Mouse (Mus musculus) heart, embryonic 11.5 days (tissue): ENCODE data around the gene Snrnp48. TPM values are rescaled to one million over a fixed set of nuclear protein-coding genes. Genes with fewer than 3 reads are reported as not detected.

ENCODE experiments used
- ATAC-seq: fragments of 200-750 bp; cut with Nextera tagmentation; replicated peaks from 2 replicates; pipeline ENCODE4 v1.8.0; 2017; ENCODE audit warnings: moderate library complexity; ENCODE audit not compliant: insufficient number of reproducible peaks, low FRiP score, low TSS enrichment
- H3K27ac ChIP-seq: fragments of 300-500 bp; sonication (generic); 2 replicates; pipeline ENCODE4 v1.5.1; 2014; ENCODE audit warnings: mild to moderate bottlenecking, low read depth, low read length
- H3K27me3 ChIP-seq: fragments of 300-500 bp; sonication (generic); 2 replicates; pipeline ENCODE4 v1.6.1; 2014; ENCODE audit warnings: mild to moderate bottlenecking, low read length, mixed read lengths; ENCODE audit not compliant: control insufficient read depth, insufficient read depth
- H3K36me3 ChIP-seq: fragments of 300-500 bp; sonication (generic); 2 replicates; pipeline ENCODE4 v1.6.1; 2014; ENCODE audit warnings: mild to moderate bottlenecking, low read length, moderate library complexity, mixed read lengths; ENCODE audit not compliant: control insufficient read depth, insufficient read depth
- H3K4me1 ChIP-seq: fragments of 300-500 bp; sonication (generic); 2 replicates; pipeline ENCODE4 v1.6.1; 2014; ENCODE audit warnings: low read length; ENCODE audit not compliant: control insufficient read depth, insufficient read depth
- H3K4me2 ChIP-seq: fragments of 300-500 bp; sonication (generic); 2 replicates; pipeline ENCODE4 v1.6.1; 2014; ENCODE audit warnings: mild to moderate bottlenecking, moderate library complexity
- H3K4me3 ChIP-seq: fragments of 300-500 bp; sonication (generic); 2 replicates; pipeline ENCODE4 v1.5.1; 2014; ENCODE audit warnings: low read depth, low read length
- H3K9ac ChIP-seq: fragments of 300-500 bp; sonication (generic); 2 replicates; pipeline ENCODE4 v1.6.1; 2014; ENCODE audit warnings: mild to moderate bottlenecking, low read depth, low read length, moderate library complexity
- H3K9me3 ChIP-seq: fragments of 300-500 bp; sonication (generic); replicated peaks from 2 replicates; pipeline ENCODE4 v1.6.1; 2016; ENCODE audit warnings: low read length; ENCODE audit not compliant: control insufficient read depth
- WGBS: fragments of 180-500 bp; shearing (Covaris S2); extraction: QIAGEN DNeasy Blood & Tissue Kit; methylation state at CpG from one replicate; pipeline ENCODE4 v1.1.7; 2014; ENCODE audit not compliant: insufficient replicate concordance; 5-methylcytosine and 5-hydroxymethylcytosine counted together
- polyA plus RNA-seq: library from polyadenylated mRNA; unstranded; fragments of >200 nt; fragmentation: Nextera tagmentation; extraction: Ambion mirVana; gene quantifications from 2 replicates; pipeline ENCODE4 v1.2.1, GENCODE M21; 2014

Snrnp48 gene
- polyA plus RNA-seq, 1 experiment from 2014 or later = 27.3 TPM

- Histone ChIP-seq H3K4me1 (no peaks in the 10 kb centered on the region), H3K36me3 (peaks cover 69% of the 10 kb centered on the region), H3K27me3 (no peaks in the 10 kb centered on the region), H3K4me2 (no peak overlapping the region), H3K4me3 (no peak overlapping the region), H3K9me3 (peaks cover 3% of the 10 kb centered on the region; the same call in 1 of the 2 replicates), H3K27ac (no peak overlapping the region), H3K9ac (no peak overlapping the region)
- ATAC-seq = no peak
- WGBS = 83% methylated on average over 10 of the region's 10 CpGs
These were observed 11.3 kb upstream of the Snrnp48 start for GRCm38 (mm10) chr13:38193406-38193805.

GRCm38 (mm10) chr13:38201413-38201812, 3.3 kb upstream of the Snrnp48 start:
- H3K4me3 ChIP-seq = no peak overlapping the region
- ATAC-seq = no peak
- H3K9ac ChIP-seq = no peak overlapping the region
- peaks cover 15% of the 10 kb centered on the region for H3K36me3 ChIP-seq
- no peak overlapping the region for H3K4me2 ChIP-seq
- 0 out of 2 replicates have a peak overlapping the region, but pooled peaks have one; percentile 29 for H3K27ac ChIP-seq
- no peaks in the 10 kb centered on the region for H3K9me3 ChIP-seq
- WGBS = 76% methylated on average over 6 of the region's 6 CpGs
- H3K27me3 ChIP-seq = no peaks in the 10 kb centered on the region
- peaks cover 7% of the 10 kb centered on the region; the same call in 1 of the 2 replicates for H3K4me1 ChIP-seq

DNA sequence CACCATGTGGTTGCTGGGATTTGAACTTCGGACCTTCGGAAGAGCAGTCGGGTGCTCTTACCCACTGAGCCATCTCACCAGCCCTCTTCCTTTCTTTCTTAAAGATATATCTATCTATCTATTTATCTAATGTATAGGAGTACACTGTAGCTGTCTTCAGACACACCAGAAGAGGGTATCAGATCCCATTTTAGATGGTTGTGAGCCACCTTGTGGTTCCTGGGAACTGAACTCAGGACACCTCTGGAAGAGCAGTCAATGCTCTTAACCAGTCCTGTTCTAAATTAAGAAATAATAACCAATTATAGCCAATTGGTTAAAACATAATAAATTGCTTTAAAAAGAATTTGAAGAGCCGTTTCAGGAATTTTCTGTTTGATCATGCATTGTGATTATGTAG, 567 bp upstream of the Snrnp48 start:
- Histone ChIP-seq H3K9ac (no peak overlapping the region), H3K4me2 (peak overlapping the region; percentile 54), H3K4me1 (peaks cover 11% of the 10 kb centered on the region; the same call in 1 of the 2 replicates), H3K36me3 (no peaks in the 10 kb centered on the region; the same call in 1 of the 2 replicates), H3K27me3 (no peaks in the 10 kb centered on the region), H3K9me3 (no peaks in the 10 kb centered on the region), H3K4me3 (peak overlapping the region; percentile 73), H3K27ac (no peak overlapping the region)
- ATAC-seq = no peak
- WGBS = 57% methylated on average over 4 of the region's 4 CpGs

DNA sequence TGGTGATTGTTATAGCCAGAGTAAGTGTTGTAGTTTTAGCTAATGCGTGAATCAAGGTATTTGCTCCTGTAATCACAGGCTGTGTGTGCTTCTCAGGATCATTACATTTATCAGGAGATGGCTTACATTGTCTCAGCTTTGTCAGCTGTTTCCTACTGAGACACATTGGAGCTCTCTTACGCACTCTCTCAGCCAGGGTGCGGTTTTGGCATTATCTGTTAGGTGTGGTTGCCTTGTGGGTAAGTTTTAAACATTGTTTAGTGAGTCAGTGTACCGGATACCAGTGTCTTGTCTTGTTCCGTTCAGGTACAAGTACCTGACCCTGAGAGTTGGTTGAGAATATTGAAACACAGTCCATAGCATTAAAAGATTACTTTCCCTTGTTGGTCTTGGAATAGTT, 6.4 kb downstream of the Snrnp48 start:
- ATAC-seq = no peak
- Histone ChIP-seq H3K27ac (no peak overlapping the region), H3K4me3 (no peak overlapping the region), H3K9me3 (no peaks in the 10 kb centered on the region), H3K9ac (no peak overlapping the region), H3K36me3 (peaks cover 15% of the 10 kb centered on the region), H3K4me1 (peaks cover 6% of the 10 kb centered on the region; the same call in 1 of the 2 replicates), H3K4me2 (no peak overlapping the region), H3K27me3 (no peaks in the 10 kb centered on the region)
- 89% methylated on average over 5 of the region's 5 CpGs for WGBS

- Histone ChIP-seq H3K27ac (no peak overlapping the region), H3K36me3 (peaks cover 44% of the 10 kb centered on the region), H3K9me3 (no peaks in the 10 kb centered on the region), H3K4me1 (no peaks in the 10 kb centered on the region), H3K9ac (no peak overlapping the region), H3K4me2 (no peak overlapping the region), H3K4me3 (no peak overlapping the region), H3K27me3 (no peaks in the 10 kb centered on the region)
- 92% methylated on average over 3 of the region's 3 CpGs for WGBS
- ATAC-seq = no peak
These were observed 13.9 kb downstream of the Snrnp48 start for GRCm38 (mm10) chr13:38218686-38219085.

DNA sequence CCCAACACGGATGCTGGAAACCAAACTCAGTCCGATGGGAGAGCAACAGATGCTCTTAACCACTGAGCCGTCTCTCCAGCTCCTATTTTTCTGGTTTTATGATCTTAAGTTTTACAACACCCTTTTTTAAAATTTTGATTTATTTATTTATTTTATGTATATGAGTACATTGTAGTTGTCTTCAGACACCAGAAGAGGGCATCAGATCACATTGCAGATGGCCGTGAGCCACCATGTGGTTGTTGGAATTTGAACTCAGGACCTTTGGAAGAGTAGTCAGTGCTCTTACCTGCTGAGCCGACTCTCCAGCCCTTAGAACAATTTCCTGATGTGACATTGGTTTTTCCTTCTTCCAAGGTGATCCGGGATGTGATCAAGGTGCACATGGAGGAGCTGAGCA, 15.6 kb downstream of the Snrnp48 start:
- H3K9ac ChIP-seq = no peak overlapping the region
- H3K36me3 ChIP-seq = peaks cover 58% of the 10 kb centered on the region
- no peak overlapping the region for H3K27ac ChIP-seq

GRCm38 (mm10) chr13:38230177-38230821, 25.6 kb downstream of the Snrnp48 start:
- H3K27ac ChIP-seq = no peak overlapping the region
- ATAC-seq = no peak
- WGBS = 64% methylated on average over 9 of the region's 9 CpGs

More for the DNA sequence above, 15.6 kb downstream of the Snrnp48 start:
- no peak overlapping the region for H3K4me2 ChIP-seq
- no peaks in the 10 kb centered on the region for H3K9me3 ChIP-seq
- H3K4me1 ChIP-seq = no peaks in the 10 kb centered on the region
- no peak overlapping the region for H3K4me3 ChIP-seq
- ATAC-seq = no peak
- no peaks in the 10 kb centered on the region for H3K27me3 ChIP-seq
- 94% methylated on average over 6 of the region's 6 CpGs for WGBS

DNA sequence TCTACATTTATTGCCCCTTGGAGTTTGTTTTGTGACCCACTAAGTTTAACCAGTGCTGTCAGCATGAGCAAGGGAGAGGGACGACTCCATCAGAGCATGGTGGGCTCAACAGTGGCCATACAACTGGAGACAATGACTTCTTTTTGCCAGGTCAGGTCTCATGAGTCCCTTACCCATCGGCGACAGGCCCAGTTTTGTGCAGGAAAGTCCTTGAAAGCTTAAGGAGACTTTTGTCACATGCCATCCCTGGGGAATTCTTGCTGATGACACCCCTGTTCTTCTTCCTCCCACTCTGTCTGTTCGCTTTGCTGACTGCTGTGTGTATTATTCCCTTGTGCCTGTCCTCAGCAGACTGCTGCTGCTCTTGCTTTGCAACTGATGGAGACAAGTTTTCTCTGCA, 27.7 kb downstream of the Snrnp48 start:
- Histone ChIP-seq H3K27me3 (no peaks in the 10 kb centered on the region), H3K4me1 (no peaks in the 10 kb centered on the region), H3K9me3 (no peaks in the 10 kb centered on the region), H3K27ac (no peak overlapping the region), H3K4me3 (no peak overlapping the region), H3K36me3 (peaks cover 12% of the 10 kb centered on the region; the same call in 1 of the 2 replicates), H3K4me2 (no peak overlapping the region), H3K9ac (no peak overlapping the region)
- WGBS = 76% methylated on average over 4 of the region's 4 CpGs
- no peak for ATAC-seq

More at GRCm38 (mm10) chr13:38230177-38230821, 25.6 kb downstream of the Snrnp48 start:
- no peaks in the 10 kb centered on the region for H3K4me1 ChIP-seq
- no peaks in the 10 kb centered on the region for H3K27me3 ChIP-seq
- no peaks in the 10 kb centered on the region for H3K9me3 ChIP-seq
- H3K4me2 ChIP-seq = no peak overlapping the region
- H3K4me3 ChIP-seq = no peak overlapping the region
- no peak overlapping the region for H3K9ac ChIP-seq
- H3K36me3 ChIP-seq = peaks cover 13% of the 10 kb centered on the region; the same call in 1 of the 2 replicates
